Mouse (Mus musculus) limb, embryonic 10.5 days (tissue): ENCODE data around the gene Synpo2l. TPM values are rescaled to one million over a fixed set of nuclear protein-coding genes. Genes with fewer than 3 reads are reported as not detected.
A peak's percentile ranks its signal among the peaks of the same experiment; 100 is the strongest.
"Not testable (repeated sequence)": the region's sequence is repeated elsewhere in the genome, so short reads cannot be mapped to it uniquely, and the experiment has no call there.

Experiments
- DNase-seq: peaks from one replicate; pipeline ENCODE4 v3.0.0-alpha.2; 2017; ENCODE audit warnings: low spot score
- H3K27ac ChIP-seq: fragments of 300-500 bp; sonication (generic); 2 replicates; pipeline ENCODE4 v1.5.1; 2016; ENCODE audit warnings: mild to moderate bottlenecking
- H3K27me3 ChIP-seq: fragments of 300-500 bp; sonication (generic); 2 replicates; pipeline ENCODE4 v1.6.1; 2016; ENCODE audit warnings: low read depth, mild to moderate bottlenecking; ENCODE audit not compliant: poor library complexity, severe bottlenecking
- H3K36me3 ChIP-seq: fragments of 300-500 bp; sonication (generic); 2 replicates; pipeline ENCODE4 v1.6.1; 2016; ENCODE audit warnings: mild to moderate bottlenecking, moderate library complexity
- H3K4me1 ChIP-seq: fragments of 300-500 bp; sonication (generic); 2 replicates; pipeline ENCODE4 v1.6.1; 2016
- H3K4me3 ChIP-seq: fragments of 300-500 bp; sonication (generic); 2 replicates; pipeline ENCODE4 v1.5.1; 2016; ENCODE audit warnings: mild to moderate bottlenecking, moderate library complexity
- H3K9me3 ChIP-seq: fragments of 300-500 bp; sonication (generic); replicated peaks from 2 replicates; pipeline ENCODE4 v1.6.1; 2016; ENCODE audit warnings: mild to moderate bottlenecking
- WGBS: fragments of 180-500 bp; shearing (Covaris S2); methylation state at CpG from one replicate; pipeline ENCODE4 v1.1.7; 2016; 5-methylcytosine and 5-hydroxymethylcytosine counted together
- polyA plus RNA-seq: library from polyadenylated mRNA; unstranded; fragments of >200 nt; fragmentation: Nextera tagmentation; extraction: Ambion mirVana; gene quantifications from 2 replicates; pipeline ENCODE4 v1.2.1, GENCODE M21; 2016

The Synpo2l gene
- polyA plus RNA-seq, 1 experiment from 2014 or later: 1.9 TPM

GRCm38 (mm10) chr14:20654690-20655421 lies 13.3 kb downstream of the Synpo2l start:
- H3K27ac ChIP-seq: no peak overlapping the region
- 82% methylated on average over 9 of the region's 9 CpGs for WGBS

DNA sequence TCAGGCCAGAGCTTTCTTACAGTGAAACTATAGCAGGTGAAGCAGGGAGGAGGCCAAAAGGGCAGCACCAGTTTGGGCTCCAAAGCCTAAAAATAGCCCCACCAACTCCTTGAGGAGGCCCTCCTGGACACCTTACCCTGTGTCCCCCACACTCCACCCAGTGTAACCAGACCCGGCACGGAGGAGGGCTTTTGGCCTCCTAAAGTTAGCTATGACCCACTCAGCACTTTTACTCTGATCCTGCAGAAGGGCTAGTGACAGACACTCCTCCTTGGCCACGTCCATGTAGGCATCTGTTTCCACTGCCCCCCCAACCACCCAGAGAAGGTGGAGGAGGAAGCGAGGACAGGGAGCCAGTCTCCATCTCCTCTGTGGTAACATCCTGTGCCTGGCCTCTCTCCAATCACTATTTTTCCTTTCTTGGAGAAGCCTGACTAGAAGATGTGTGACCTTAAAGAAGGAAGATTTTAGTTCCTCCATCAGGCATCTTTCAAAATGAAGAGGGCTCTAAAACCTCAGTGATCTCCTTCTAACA lies 16.4 kb downstream of the Synpo2l start:
- Histone ChIP-seq H3K4me3 (no peak overlapping the region), H3K36me3 (no peaks in the 10 kb centered on the region), H3K27me3 (no peaks in the 10 kb centered on the region), H3K9me3 (no peaks in the 10 kb centered on the region), H3K4me1 (peaks cover 5% of the 10 kb centered on the region; the same call in 1 of the 2 replicates), H3K27ac (no peak overlapping the region)
- no peak for DNase-seq
- WGBS: 68% methylated on average over 4 of the region's 4 CpGs

More at GRCm38 (mm10) chr14:20654690-20655421, 13.3 kb downstream of the Synpo2l start:
- DNase-seq: no peak
- H3K4me1 ChIP-seq: peaks cover 5% of the 10 kb centered on the region; the same call in 1 of the 2 replicates
- H3K36me3 ChIP-seq: no peaks in the 10 kb centered on the region
- no peaks in the 10 kb centered on the region for H3K9me3 ChIP-seq
- H3K27me3 ChIP-seq: no peaks in the 10 kb centered on the region
- H3K4me3 ChIP-seq: no peak overlapping the region

GRCm38 (mm10) chr14:20651000-20651399 lies 17.2 kb downstream of the Synpo2l start:
- Histone ChIP-seq H3K4me3 (no peak overlapping the region), H3K27me3 (no peaks in the 10 kb centered on the region), H3K4me1 (no peaks in the 10 kb centered on the region), H3K27ac (0 out of 2 replicates have a peak overlapping the region, but pooled peaks have one; percentile 14), H3K36me3 (no peaks in the 10 kb centered on the region), H3K9me3 (no peaks in the 10 kb centered on the region)
- DNase-seq: no peak
- WGBS: 84% methylated on average over 2 of the region's 2 CpGs

- H3K27ac ChIP-seq: no peak overlapping the region
- no peaks in the 10 kb centered on the region for H3K9me3 ChIP-seq
- DNase-seq: no peak
- H3K4me3 ChIP-seq: no peak overlapping the region
- no peaks in the 10 kb centered on the region for H3K36me3 ChIP-seq
- H3K4me1 ChIP-seq: 0 out of 2 replicates have a peak, but pooled peaks cover 5% of the 10 kb centered on the region
- H3K27me3 ChIP-seq: no peaks in the 10 kb centered on the region
Measured at GRCm38 (mm10) chr14:20646381-20646780, 21.8 kb downstream of the Synpo2l start.

GRCm38 (mm10) chr14:20645547-20645946 lies 22.6 kb downstream of the Synpo2l start:
- Histone ChIP-seq H3K27ac (no peak overlapping the region), H3K27me3 (no peaks in the 10 kb centered on the region), H3K4me3 (no peak overlapping the region), H3K4me1 (0 out of 2 replicates have a peak, but pooled peaks cover 5% of the 10 kb centered on the region), H3K9me3 (no peaks in the 10 kb centered on the region), H3K36me3 (no peaks in the 10 kb centered on the region)
- no peak for DNase-seq
- WGBS: 54% methylated on average over 3 of the region's 3 CpGs

- Histone ChIP-seq H3K4me1 (peaks cover 10% of the 10 kb centered on the region), H3K27ac (peak overlapping the region; percentile 98), H3K4me3 (peak overlapping the region; percentile 96), H3K27me3 (no peaks in the 10 kb centered on the region), H3K9me3 (no peaks in the 10 kb centered on the region), H3K36me3 (0 out of 2 replicates have a peak, but pooled peaks cover 2% of the 10 kb centered on the region)
- DNase-seq: peak; percentile 49
- 19% methylated on average over 10 of the region's 10 CpGs for WGBS
Measured at GRCm38 (mm10) chr14:20641438-20641875, 26.7 kb downstream of the Synpo2l start.

DNA sequence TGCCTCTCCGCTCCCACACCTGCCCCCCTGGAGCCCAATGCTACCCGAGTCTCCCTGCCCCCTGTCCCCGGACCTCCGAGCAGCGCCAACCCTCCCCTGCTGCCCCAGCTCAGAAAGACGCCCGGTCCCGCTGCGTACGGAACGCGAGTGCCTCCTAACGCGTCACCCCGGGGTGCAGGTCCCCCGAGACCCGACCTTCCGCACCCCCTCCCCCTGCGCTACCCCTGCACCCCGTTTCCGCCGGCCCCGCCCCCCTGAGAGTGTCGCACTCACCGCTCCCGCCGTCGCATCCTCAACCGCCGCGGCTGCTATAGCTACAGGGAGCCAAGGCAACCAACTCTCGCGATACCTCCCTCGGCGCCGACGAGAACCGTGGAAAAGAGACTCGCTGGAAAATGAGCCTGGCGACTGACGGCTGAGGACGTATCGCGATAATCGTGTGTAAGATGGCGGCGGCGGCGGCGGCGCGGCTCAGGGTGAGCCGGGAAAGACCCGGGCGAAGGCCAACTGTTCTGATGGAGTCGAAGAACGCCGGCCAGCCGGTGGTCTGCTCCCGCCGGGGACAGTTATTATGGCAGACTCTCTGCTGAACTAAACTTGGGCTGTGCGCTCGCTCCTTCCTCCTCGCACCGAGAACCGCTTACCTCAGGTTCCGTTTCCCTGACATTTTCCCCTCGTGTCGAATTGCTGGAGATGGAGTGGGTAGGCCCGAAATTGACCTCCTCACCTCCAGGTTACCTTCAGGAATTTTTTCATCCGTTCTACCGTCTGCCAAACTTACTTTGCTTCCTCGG lies 27.3 kb downstream of the Synpo2l start, which contains the start of gene Usp54:
TSS of gene Usp54 (minus strand) at position 420 of the 794 bp plus-strand sequence.
- WGBS: under 1% methylated on average over 73 of the region's 73 CpGs
- peak; percentile 96 for DNase-seq
- Histone ChIP-seq H3K27ac (peak within 1 kb of the TSS; percentile 98), H3K4me1 (peaks cover 10% of the 10 kb centered on the region), H3K4me3 (peak within 1 kb of the TSS; percentile 96), H3K9me3 (no peaks in the 10 kb centered on the region), H3K36me3 (0 out of 2 replicates have a peak, but pooled peaks cover 7% of the 10 kb centered on the region), H3K27me3 (no peaks in the 10 kb centered on the region)

GRCm38 (mm10) chr14:20639918-20640619 lies 28.1 kb downstream of the Synpo2l start:
- Histone ChIP-seq H3K4me1 (peaks cover 10% of the 10 kb centered on the region), H3K4me3 (peak overlapping the region; percentile 96), H3K27ac (peak overlapping the region; percentile 98), H3K9me3 (no peaks in the 10 kb centered on the region), H3K27me3 (no peaks in the 10 kb centered on the region), H3K36me3 (peaks cover 7% of the 10 kb centered on the region; the same call in 1 of the 2 replicates)
- 4% methylated on average over 16 of the region's 16 CpGs for WGBS
- no peak for DNase-seq

- 93% methylated on average over 6 of the region's 6 CpGs for WGBS
- Histone ChIP-seq H3K4me1 (peaks cover 10% of the 10 kb centered on the region), H3K4me3 (no peak overlapping the region), H3K36me3 (peaks cover 7% of the 10 kb centered on the region; the same call in 1 of the 2 replicates), H3K27ac (no peak overlapping the region), H3K27me3 (no peaks in the 10 kb centered on the region), H3K9me3 (no peaks in the 10 kb centered on the region)
- no peak for DNase-seq
Measured at GRCm38 (mm10) chr14:20638702-20639101, 29.5 kb downstream of the Synpo2l start.

- peaks cover 7% of the 10 kb centered on the region; the same call in 1 of the 2 replicates for H3K36me3 ChIP-seq
- H3K27ac ChIP-seq: no peak overlapping the region
- no peak overlapping the region for H3K4me3 ChIP-seq
- no peaks in the 10 kb centered on the region for H3K27me3 ChIP-seq
- peaks cover 10% of the 10 kb centered on the region for H3K4me1 ChIP-seq
- no peak for DNase-seq
- no peaks in the 10 kb centered on the region for H3K9me3 ChIP-seq
- WGBS: 89% methylated on average over 2 of the region's 2 CpGs
Measured at GRCm38 (mm10) chr14:20637818-20638574, 30.2 kb downstream of the Synpo2l start.

- 96% methylated on average over 3 of the region's 3 CpGs for WGBS
- H3K27ac ChIP-seq, DNase-seq, H3K36me3 ChIP-seq, H3K9me3 ChIP-seq, H3K4me3 ChIP-seq, H3K27me3 ChIP-seq: not testable (repeated sequence)
- peaks cover 10% of the 10 kb centered on the region for H3K4me1 ChIP-seq
Measured at GRCm38 (mm10) chr14:20636968-20637367, 31.2 kb downstream of the Synpo2l start.

GRCm38 (mm10) chr14:20635546-20635945 lies 32.6 kb downstream of the Synpo2l start:
- 92% methylated on average over 2 of the region's 2 CpGs for WGBS
- no peak for DNase-seq
- no peaks in the 10 kb centered on the region for H3K27me3 ChIP-seq
- H3K27ac ChIP-seq: no peak overlapping the region
- H3K4me3 ChIP-seq: no peak overlapping the region
- peaks cover 7% of the 10 kb centered on the region for H3K4me1 ChIP-seq
- peaks cover 9% of the 10 kb centered on the region; the same call in 1 of the 2 replicates for H3K36me3 ChIP-seq
- no peaks in the 10 kb centered on the region for H3K9me3 ChIP-seq
